Mouse (Mus musculus) embryonic facial prominence, embryonic 12.5 days (tissue): Measurements from ENCODE around the gene Ccdc9b. TPM values are rescaled to one million over a fixed set of nuclear protein-coding genes. Genes with fewer than 3 reads are reported as not detected.

Experiments
- polyA plus RNA-seq: library from polyadenylated mRNA; unstranded; fragments of >200 nt; fragmentation: Nextera tagmentation; extraction: Ambion mirVana; gene quantifications from 2 replicates; pipeline ENCODE4 v1.2.1, GENCODE M21; 2016

The Ccdc9b gene
- polyA plus RNA-seq, 1 experiment from 2014 or later: 1.5 TPM

Other genes starting within 250 kb of the Ccdc9b start
- 6.6 and 7.1 TPM in 2 replicates for gene Bmf, start 213.0 kb downstream of the Ccdc9b start, polyA plus RNA-seq
- gene Bub1b, start 164.4 kb downstream of the Ccdc9b start, polyA plus RNA-seq: 99.8 and 106 TPM in 2 replicates
- gene Pak6, start 99.4 kb downstream of the Ccdc9b start, polyA plus RNA-seq: 1.2 and 1.5 TPM in 2 replicates
- not detected in 2 replicates for gene Ankrd63, start 58.7 kb downstream of the Ccdc9b start, polyA plus RNA-seq
- gene Plcb2, start 34.2 kb downstream of the Ccdc9b start, polyA plus RNA-seq: 0.38 and 0.47 TPM in 2 replicates
- 16.5 and 17.9 TPM in 2 replicates for gene Inafm2, start 16.9 kb downstream of the Ccdc9b start, polyA plus RNA-seq
- gene Phgr1, start 10.1 kb upstream of the Ccdc9b start, polyA plus RNA-seq: not detected in 2 replicates
- 1.3 and 1.6 TPM in 2 replicates for gene Disp2, start 17.1 kb upstream of the Ccdc9b start, polyA plus RNA-seq
- 116 and 125 TPM in 2 replicates for gene Knstrn, start 51.3 kb upstream of the Ccdc9b start, polyA plus RNA-seq
- 81.4 and 87.0 TPM in 2 replicates for gene Ivd, start 99.3 kb upstream of the Ccdc9b start, polyA plus RNA-seq
- gene Bahd1, start 137.7 kb upstream of the Ccdc9b start, polyA plus RNA-seq: 4.1 and 4.9 TPM in 2 replicates
- gene Chst14, start 163.8 kb upstream of the Ccdc9b start, polyA plus RNA-seq: 48.1 and 51.0 TPM in 2 replicates